24 mouse cellular contexts compared by ENCODE assay signal in genomic region chr4:116157882-116158281, GRCm38 (mm10). TPM values are rescaled to one million over a fixed set of nuclear protein-coding genes. Genes with fewer than 3 reads are reported as not detected.
DNase-seq lines count a peak whose midpoint lies in the region; ATAC-seq and TF ChIP-seq lines count a peak whose summit lies in the region.
"Had no signal": no experiment of that assay in that cellular context is flagged by ENCODE, and none has a peak within 500 bp of the region (broad histone marks: within the 10 kb centered on the region; RNA-seq: fewer than 3 reads in every experiment).

No protein-coding gene starts in this region.

- peaks cover 79% of the 10 kb centered on the region for H3K36me3 ChIP-seq in kidney, embryonic 15.5 days
- H3K36me3 ChIP-seq in kidney, postnatal 0 days (ENCODE audit: insufficient read depth, low read length): peaks cover 64% of the 10 kb centered on the region

- no peak for TF ChIP-seq CTCF in kidney, postnatal 0 days (IDR thresholded peaks at IDR 0.05; ENCODE audit: low read depth)

- WGBS in kidney, embryonic 15.5 days: 88% methylated on average over 2 of the region's 2 CpGs
- 71% methylated on average over 2 of the region's 2 CpGs for WGBS in kidney, postnatal 0 days

- H3K4me1 ChIP-seq in kidney, embryonic 15.5 days: peaks cover 16% of the 10 kb centered on the region; the same call in 1 of the 2 replicates
- no peaks in the 10 kb centered on the region for H3K4me1 ChIP-seq in kidney, postnatal 0 days (replicated peaks; ENCODE audit: insufficient read depth, low read length)
- H3K4me1 ChIP-seq: embryonic facial prominence, embryonic 13.5 days; forebrain, embryonic 12.5 days had no signal

- ATAC-seq in kidney, embryonic 15.5 days (replicated peaks; ENCODE audit: low FRiP score): no peak
- ATAC-seq in kidney, postnatal 0 days (replicated peaks; ENCODE audit: low FRiP score, low read depth): peak; percentile 44
- ATAC-seq: forebrain, embryonic 16.5 days had no signal

- no peak overlapping the region for H3K4me3 ChIP-seq in kidney, embryonic 15.5 days (replicated peaks)
- no peak overlapping the region for H3K4me3 ChIP-seq in kidney, postnatal 0 days (replicated peaks; ENCODE audit: low read depth, low read length)
- H3K4me3 ChIP-seq: embryonic facial prominence, embryonic 13.5 days; forebrain, embryonic 12.5 days; heart, embryonic 10.5 days had no signal

- H3K4me2 ChIP-seq in kidney, embryonic 15.5 days: no peak overlapping the region
- H3K4me2 ChIP-seq in kidney, postnatal 0 days (ENCODE audit: low read length): no peak overlapping the region
- H3K4me2 ChIP-seq: embryonic facial prominence, embryonic 13.5 days; forebrain, embryonic 12.5 days had no signal

- no peaks in the 10 kb centered on the region for H3K27me3 ChIP-seq in kidney, embryonic 15.5 days
- H3K27me3 ChIP-seq in kidney, postnatal 0 days (ENCODE audit: insufficient read depth, low read length): no peaks in the 10 kb centered on the region
- H3K27me3 ChIP-seq: embryonic facial prominence, embryonic 13.5 days; forebrain, embryonic 12.5 days had no signal

- no peaks in the 10 kb centered on the region for H3K9me3 ChIP-seq in kidney, embryonic 15.5 days (replicated peaks)
- H3K9me3 ChIP-seq in kidney, postnatal 0 days (replicated peaks; ENCODE audit: low read length): no peaks in the 10 kb centered on the region
- H3K9me3 ChIP-seq: embryonic facial prominence, embryonic 13.5 days; forebrain, embryonic 12.5 days; heart, embryonic 10.5 days had no signal

- H3K27ac ChIP-seq in kidney, embryonic 15.5 days: no peak overlapping the region
- H3K27ac ChIP-seq in kidney, postnatal 0 days: peak overlapping the region; percentile 66; the same call in 1 of the 2 replicates
- H3K27ac ChIP-seq: embryonic facial prominence, embryonic 13.5 days; forebrain, embryonic 12.5 days; heart, embryonic 10.5 days had no signal

- DNase-seq in kidney, adult 18-20 months: peak; percentile 47
- DNase-seq in kidney, adult 8-10 months: peak; percentile 38 to 73
- no peak for DNase-seq in kidney, postnatal 0 days (ENCODE audit: low spot score)
- peak; percentile 47 to 60 for DNase-seq in kidney, postnatal 36 days
- no peak for DNase-seq in thymus, postnatal 4 days
- DNase-seq in layer of hippocampus, postnatal 25 days (ENCODE audit: extremely low spot score in 1 of 2, low spot score in 1 of 2): no peak
- DNase-seq: adrenal gland, postnatal 14 days; cerebellum, adult 11-12 months; cerebellum, adult 9-11 months; cerebellum, postnatal 36 days; gastrocnemius, postnatal 10 days; heart, adult 18-20 months; heart, postnatal 10 days; heart, postnatal 4 days had no signal

- no peak overlapping the region for H3K9ac ChIP-seq in kidney, embryonic 15.5 days
- H3K9ac ChIP-seq in kidney, postnatal 0 days (ENCODE audit: low read depth, low read length): no peak overlapping the region
- H3K9ac ChIP-seq: embryonic facial prominence, embryonic 13.5 days; forebrain, embryonic 12.5 days had no signal

RNA-seq across cellular contexts. Expression of gene Lurap1, which starts 6.7 kb away (rescaled TPM):
- polyA plus RNA-seq in kidney, embryonic 15.5 days (2015; fragmentation: Nextera tagmentation; extraction: Ambion mirVana): 2.7 and 3.2 TPM in 2 replicates
- polyA plus RNA-seq in kidney, postnatal 0 days (2015; fragmentation: Nextera tagmentation; extraction: Ambion mirVana): 4.5 and 4.9 TPM in 2 replicates
- total RNA-seq in layer of hippocampus, postnatal 25 days (2021): 10 to 100 TPM; 19.7 to 23.7 TPM

RNA-seq across cellular contexts. Expression of gene Tspan1, which starts 9.5 kb away (rescaled TPM):
- polyA plus RNA-seq in kidney, embryonic 15.5 days (2015; fragmentation: Nextera tagmentation; extraction: Ambion mirVana): 2.1 and 6.4 TPM in 2 replicates
- 16.5 and 20.0 TPM in 2 replicates for polyA plus RNA-seq in kidney, postnatal 0 days (2015; fragmentation: Nextera tagmentation; extraction: Ambion mirVana)
- total RNA-seq in layer of hippocampus, postnatal 25 days (2021): not detected
- total RNA-seq: adrenal gland, postnatal 14 days; gastrocnemius, postnatal 10 days; gastrocnemius, postnatal 4 days; heart, postnatal 4 days had no signal

RNA-seq across cellular contexts. Expression of gene 1700042G07Rik, which starts 15.3 kb away (rescaled TPM):
- polyA plus RNA-seq in kidney, embryonic 15.5 days (2015; fragmentation: Nextera tagmentation; extraction: Ambion mirVana): not detected in 2 replicates
- polyA plus RNA-seq in kidney, postnatal 0 days (2015; fragmentation: Nextera tagmentation; extraction: Ambion mirVana): not detected in 2 replicates
- not detected for total RNA-seq in layer of hippocampus, postnatal 25 days (2021)
- total RNA-seq: adrenal gland, postnatal 14 days; gastrocnemius, postnatal 10 days; gastrocnemius, postnatal 4 days; heart, adult 18-20 months; heart, postnatal 10 days; heart, postnatal 4 days; MEL had no signal
- polyA plus RNA-seq: C2C12; embryonic facial prominence, embryonic 13.5 days; forebrain, embryonic 12.5 days; forebrain, embryonic 16.5 days; frontal cortex, adult 2 months; heart, embryonic 10.5 days; heart, embryonic 14.5 days had no signal

RNA-seq across cellular contexts. Expression of gene Gm49337, which starts 15.3 kb away (rescaled TPM):
- not detected in 2 replicates for polyA plus RNA-seq in kidney, embryonic 15.5 days (2015; fragmentation: Nextera tagmentation; extraction: Ambion mirVana)
- not detected in 2 replicates for polyA plus RNA-seq in kidney, postnatal 0 days (2015; fragmentation: Nextera tagmentation; extraction: Ambion mirVana)
- 1 to 10 TPM in 1 of 2 experiments, not detected in 1; 2.9 TPM for total RNA-seq in layer of hippocampus, postnatal 25 days (2021)
- total RNA-seq: adrenal gland, postnatal 14 days; gastrocnemius, postnatal 10 days; gastrocnemius, postnatal 4 days; heart, adult 18-20 months; MEL had no signal
- polyA plus RNA-seq: C2C12; embryonic facial prominence, embryonic 13.5 days; forebrain, embryonic 12.5 days; forebrain, embryonic 16.5 days; heart, embryonic 10.5 days; heart, embryonic 14.5 days had no signal

RNA-seq across cellular contexts. Expression of gene Pomgnt1, which starts 34.2 kb away (rescaled TPM):
- 61.7 and 62.2 TPM in 2 replicates for polyA plus RNA-seq in kidney, embryonic 15.5 days (2015; fragmentation: Nextera tagmentation; extraction: Ambion mirVana)
- polyA plus RNA-seq in kidney, postnatal 0 days (2015; fragmentation: Nextera tagmentation; extraction: Ambion mirVana): 52.2 and 55.9 TPM in 2 replicates
- total RNA-seq in layer of hippocampus, postnatal 25 days (2021): 10 to 100 TPM; 64.5 to 68.6 TPM

Comparison
In these comparisons a context has a peak if more than half of its experiments do, and no peak if none do; other contexts are left out.
1. DNase-seq: peak in kidney, adult 18-20 months (single experiment), kidney, adult 8-10 months (2 of 2) and kidney, postnatal 36 days (2 of 2); none in kidney, postnatal 0 days (single experiment), thymus, postnatal 4 days (single experiment) and layer of hippocampus, postnatal 25 days (0 of 2).